Mouse (Mus musculus) spleen, adult 2 months (tissue): ENCODE measurements around the gene Dcpp1. TPM values are rescaled to one million over a fixed set of nuclear protein-coding genes. Genes with fewer than 3 reads are reported as not detected.
"Not testable (repeated sequence)": the region's sequence is repeated elsewhere in the genome, so short reads cannot be mapped to it uniquely, and the experiment has no call there.

Experiments
- DNase-seq, 2 experiments: peaks; one replicate each; pipeline versions ENCODE4 v3.0.0 to v3.0.0-alpha.2; 2012 to 2021; ENCODE audit warnings: low spot score in 2 of 2, low read depth in 1 of 2
- H3K27ac ChIP-seq: fragments of 200-500 bp; 2 replicates; pipeline ENCODE4 v1.5.1; 2012; ENCODE audit warnings: low read length, inconsistent platforms; ENCODE audit not compliant: insufficient read depth
- H3K27me3 ChIP-seq: fragments of 200-500 bp; 2 replicates; pipeline ENCODE4 v1.6.1; 2012; ENCODE audit warnings: mild to moderate bottlenecking, moderate library complexity, low read length, inconsistent platforms; ENCODE audit not compliant: control insufficient read depth, insufficient read depth
- H3K36me3 ChIP-seq: fragments of 200-500 bp; 2 replicates; pipeline ENCODE4 v1.6.1; 2012; ENCODE audit warnings: mild to moderate bottlenecking, low read length, inconsistent platforms; ENCODE audit not compliant: control insufficient read depth, insufficient read depth
- H3K4me1 ChIP-seq: fragments of 200-500 bp; 2 replicates; pipeline ENCODE4 v1.6.1; 2011; ENCODE audit warnings: inconsistent platforms; ENCODE audit not compliant: control insufficient read depth, insufficient read depth, insufficient read length
- H3K4me3 ChIP-seq: fragments of 200-500 bp; 2 replicates; pipeline ENCODE4 v1.5.1; 2011; ENCODE audit warnings: mild to moderate bottlenecking, inconsistent platforms; ENCODE audit not compliant: insufficient read depth, insufficient read length; ENCODE audit errors: extremely low read depth
- CTCF ChIP-seq: fragments of 200-500 bp; IDR thresholded peaks from 2 replicates; pipeline ENCODE4 v1.5.1; 2011; ENCODE audit warnings: mild to moderate bottlenecking, inconsistent platforms; ENCODE audit not compliant: insufficient read depth, insufficient read length, insufficient replicate concordance; ENCODE audit errors: extremely low read depth
- POLR2A ChIP-seq: fragments of 200-500 bp; IDR thresholded peaks from 2 replicates; pipeline ENCODE4 v1.6.1; 2011; ENCODE audit warnings: low read depth, low read length, inconsistent platforms
- WGBS: fragments of 180-500 bp; shearing (Covaris S2); methylation state at CpG from one replicate; pipeline ENCODE4 v1.1.7; 2018; 5-methylcytosine and 5-hydroxymethylcytosine counted together
- polyA plus RNA-seq: library from polyadenylated mRNA; depleted of rRNA; stranded (reverse); fragments of >200 nt; gene quantifications from 2 replicates; pipeline ENCODE4 v1.2.3, GENCODE M21; 2012

Gene Dcpp1
- polyA plus RNA-seq, 1 experiment, result not detected

GRCm38 (mm10) chr17:23867756-23868155, 12.9 kb upstream of the Dcpp1 start, which contains the start of gene Prss21:
Gene Prss21 (plus strand): TSS chr17:23868056.
- H3K36me3 ChIP-seq, result no peaks in the 10 kb centered on the region
- H3K4me1 ChIP-seq, result no peaks in the 10 kb centered on the region
- H3K4me3 ChIP-seq, result no peak within 1 kb of the TSS
- no peak for TF ChIP-seq POLR2A
- TF ChIP-seq CTCF, result no peak
- H3K27me3 ChIP-seq, result no peaks in the 10 kb centered on the region
- WGBS, result 82% methylated on average over 15 of the region's 15 CpGs
- no peak for DNase-seq
- no peak within 1 kb of the TSS for H3K27ac ChIP-seq

DNA sequence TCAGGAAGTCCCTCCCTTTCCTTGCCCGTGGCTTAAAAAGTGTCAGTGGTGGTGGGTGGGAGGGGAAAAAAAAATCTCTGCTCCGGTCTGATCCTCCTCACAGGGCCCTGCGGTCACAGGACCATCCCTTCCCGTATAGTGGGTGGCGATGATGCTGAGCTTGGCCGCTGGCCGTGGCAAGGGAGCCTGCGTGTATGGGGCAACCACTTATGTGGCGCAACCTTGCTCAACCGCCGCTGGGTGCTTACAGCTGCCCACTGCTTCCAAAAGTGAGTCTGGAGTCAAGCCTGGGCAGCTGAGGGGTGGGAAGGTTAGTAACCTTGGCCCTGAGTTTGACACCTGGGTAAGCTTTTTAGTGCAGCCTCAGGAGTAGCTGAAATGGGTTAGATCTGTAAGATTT, 12.2 kb upstream of the Dcpp1 start:
- TF ChIP-seq CTCF (no peak), POLR2A (no peak)
- no peak for DNase-seq
- H3K4me3 ChIP-seq, result no peak overlapping the region
- H3K36me3 ChIP-seq, result no peaks in the 10 kb centered on the region
- no peaks in the 10 kb centered on the region for H3K4me1 ChIP-seq
- H3K27me3 ChIP-seq, result no peaks in the 10 kb centered on the region
- 83% methylated on average over 11 of the region's 11 CpGs for WGBS
- no peak overlapping the region for H3K27ac ChIP-seq

- Histone ChIP-seq H3K36me3 (no peaks in the 10 kb centered on the region), H3K27me3 (no peaks in the 10 kb centered on the region), H3K4me3 (no peak overlapping the region), H3K27ac (no peak overlapping the region), H3K4me1 (no peaks in the 10 kb centered on the region)
- peak; percentile 19; the same call in 1 of the 2 replicates for TF ChIP-seq CTCF
- TF ChIP-seq POLR2A, result no peak
- no peak for DNase-seq
- WGBS, result 69% methylated on average over 8 of the region's 8 CpGs
These were observed 6.5 kb upstream of the Dcpp1 start for GRCm38 (mm10) chr17:23873884-23874856.

GRCm38 (mm10) chr17:23876741-23877140, 3.9 kb upstream of the Dcpp1 start:
- no peak overlapping the region for H3K27ac ChIP-seq
- WGBS, result 69% methylated on average over 3 of the region's 3 CpGs

GRCm38 (mm10) chr17:23877166-23877565, 3.5 kb upstream of the Dcpp1 start:
- no peak overlapping the region for H3K27ac ChIP-seq
- no peaks in the 10 kb centered on the region for H3K4me1 ChIP-seq
- no peaks in the 10 kb centered on the region for H3K27me3 ChIP-seq
- H3K4me3 ChIP-seq, result no peak overlapping the region
- 92% methylated on average over 2 of the region's 2 CpGs for WGBS
- no peak for DNase-seq
- TF ChIP-seq CTCF (no peak), POLR2A (no peak)
- no peaks in the 10 kb centered on the region for H3K36me3 ChIP-seq

More at GRCm38 (mm10) chr17:23876741-23877140, 3.9 kb upstream of the Dcpp1 start:
- Histone ChIP-seq H3K4me3 (no peak overlapping the region), H3K27me3 (no peaks in the 10 kb centered on the region), H3K36me3 (no peaks in the 10 kb centered on the region), H3K4me1 (no peaks in the 10 kb centered on the region)
- DNase-seq, result no peak
- TF ChIP-seq CTCF (no peak), POLR2A (no peak)

- not testable (repeated sequence) for H3K27me3 ChIP-seq, H3K4me3 ChIP-seq, DNase-seq, H3K4me1 ChIP-seq, H3K27ac ChIP-seq, H3K36me3 ChIP-seq
- 56% methylated on average over 4 of the region's 4 CpGs for WGBS
These were observed 36.5 kb downstream of the Dcpp1 start, which contains the start of gene Dcpp3 for GRCm38 (mm10) chr17:23917158-23917557. Gene Dcpp3 (plus strand): TSS chr17:23917458.

DNA sequence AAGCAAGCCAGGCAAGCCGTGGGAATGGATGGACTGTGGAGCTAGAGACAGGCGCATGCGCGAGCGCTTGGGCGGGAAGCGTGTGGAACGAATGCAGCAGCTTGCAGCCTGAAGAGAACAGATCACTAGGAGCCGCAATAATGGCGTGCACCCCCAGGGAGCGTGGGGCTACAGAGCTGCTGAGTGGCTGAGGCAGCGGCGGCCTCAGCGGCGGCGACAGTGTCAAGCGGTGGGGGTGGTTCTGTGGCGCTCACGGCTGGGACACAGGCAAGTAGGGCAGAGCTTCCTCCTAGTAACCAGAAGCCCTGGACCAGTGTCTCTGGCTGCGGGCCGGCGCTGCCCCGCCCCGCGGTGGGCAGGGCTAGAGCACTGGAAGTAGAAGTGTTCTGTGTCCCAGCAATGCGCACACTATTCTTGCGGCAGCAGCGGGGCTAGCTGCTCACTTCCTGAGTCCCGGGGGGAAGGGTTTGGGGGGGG, 43.9 kb downstream of the Dcpp1 start:
- H3K4me1 ChIP-seq, result peaks cover 3% of the 10 kb centered on the region
- under 1% methylated on average over 29 of the region's 29 CpGs for WGBS
- peak overlapping the region; percentile 70 for H3K4me3 ChIP-seq
- H3K27me3 ChIP-seq, result no peaks in the 10 kb centered on the region
- DNase-seq, result peak; percentile 65 to 85
- peak overlapping the region; percentile 53 for H3K27ac ChIP-seq
- TF ChIP-seq POLR2A, result peak; percentile 61
- TF ChIP-seq CTCF, result no peak
- H3K36me3 ChIP-seq, result no peaks in the 10 kb centered on the region
